Mouse (Mus musculus) heart, embryonic 13.5 days (tissue): ENCODE measurements at regions not wholly inside any gene's neighbourhood (a gene's known extent, or its start where the extent isn't known, plus 50 kb on each side); places are given as distances from the start of the nearest gene placed in this dataset.

ENCODE experiments used
- ATAC-seq: fragments of 200-750 bp; cut with Nextera tagmentation; 2 replicates; pipeline ENCODE4 v1.8.0; 2017; ENCODE audit warnings: moderate TSS enrichment; ENCODE audit not compliant: insufficient number of reproducible peaks, low FRiP score, low TSS enrichment; ENCODE audit errors: extremely low read depth
- H3K27ac ChIP-seq: fragments of 300-500 bp; sonication (generic); replicated peaks from 2 replicates; pipeline ENCODE4 v1.5.1; 2015; ENCODE audit warnings: moderate library complexity, mild to moderate bottlenecking, inconsistent platforms
- H3K27me3 ChIP-seq: fragments of 300-500 bp; sonication (generic); replicated peaks from 2 replicates; pipeline ENCODE4 v1.6.1; 2015; ENCODE audit warnings: mild to moderate bottlenecking, inconsistent platforms
- H3K36me3 ChIP-seq: fragments of 300-500 bp; sonication (generic); 2 replicates; pipeline ENCODE4 v1.6.1; 2015; ENCODE audit warnings: mild to moderate bottlenecking, inconsistent platforms
- H3K4me1 ChIP-seq: fragments of 300-500 bp; sonication (generic); 2 replicates; pipeline ENCODE4 v1.6.1; 2015; ENCODE audit warnings: inconsistent platforms
- H3K4me2 ChIP-seq: fragments of 300-500 bp; sonication (generic); 2 replicates; pipeline ENCODE4 v1.6.1; 2015; ENCODE audit warnings: inconsistent platforms, mild to moderate bottlenecking, moderate library complexity
- H3K4me3 ChIP-seq: fragments of 300-500 bp; sonication (generic); 2 replicates; pipeline ENCODE4 v1.5.1; 2015; ENCODE audit warnings: moderate library complexity, mild to moderate bottlenecking, inconsistent platforms
- H3K9ac ChIP-seq: fragments of 300-500 bp; sonication (generic); 2 replicates; pipeline ENCODE4 v1.6.1; 2015; ENCODE audit warnings: inconsistent platforms, mild to moderate bottlenecking, moderate library complexity
- H3K9me3 ChIP-seq: fragments of 300-500 bp; sonication (generic); 2 replicates; pipeline ENCODE4 v1.6.1; 2016; ENCODE audit warnings: inconsistent platforms
- WGBS: fragments of 180-500 bp; shearing (Covaris S2); methylation state at CpG from one replicate; pipeline ENCODE4 v1.1.7; 2015; ENCODE audit warnings: mixed read lengths; 5-methylcytosine and 5-hydroxymethylcytosine counted together

GRCm38 (mm10) chr13:54847764-54848183 is 58.6 kb downstream of the Tspan17 start:
- no peak overlapping the region for H3K27ac ChIP-seq
- no peak overlapping the region for H3K4me3 ChIP-seq
- no peaks in the 10 kb centered on the region for H3K4me1 ChIP-seq
- H3K9ac ChIP-seq: no peak overlapping the region
- H3K36me3 ChIP-seq: no peaks in the 10 kb centered on the region
- peaks cover 32% of the 10 kb centered on the region for H3K27me3 ChIP-seq
- no peak overlapping the region for H3K4me2 ChIP-seq
- no peak for ATAC-seq
- H3K9me3 ChIP-seq: no peaks in the 10 kb centered on the region
- WGBS: 41% methylated on average over 3 of the region's 3 CpGs

GRCm38 (mm10) chr13:54851131-54851530 is 62.0 kb downstream of the Tspan17 start:
- ATAC-seq: no peak
- no peak overlapping the region for H3K4me3 ChIP-seq
- no peaks in the 10 kb centered on the region for H3K36me3 ChIP-seq
- no peaks in the 10 kb centered on the region for H3K4me1 ChIP-seq
- H3K27ac ChIP-seq: no peak overlapping the region
- no peak overlapping the region for H3K4me2 ChIP-seq
- H3K27me3 ChIP-seq: peaks cover 42% of the 10 kb centered on the region
- no peak overlapping the region for H3K9ac ChIP-seq
- H3K9me3 ChIP-seq: no peaks in the 10 kb centered on the region
- 46% methylated on average over 4 of the region's 4 CpGs for WGBS

DNA sequence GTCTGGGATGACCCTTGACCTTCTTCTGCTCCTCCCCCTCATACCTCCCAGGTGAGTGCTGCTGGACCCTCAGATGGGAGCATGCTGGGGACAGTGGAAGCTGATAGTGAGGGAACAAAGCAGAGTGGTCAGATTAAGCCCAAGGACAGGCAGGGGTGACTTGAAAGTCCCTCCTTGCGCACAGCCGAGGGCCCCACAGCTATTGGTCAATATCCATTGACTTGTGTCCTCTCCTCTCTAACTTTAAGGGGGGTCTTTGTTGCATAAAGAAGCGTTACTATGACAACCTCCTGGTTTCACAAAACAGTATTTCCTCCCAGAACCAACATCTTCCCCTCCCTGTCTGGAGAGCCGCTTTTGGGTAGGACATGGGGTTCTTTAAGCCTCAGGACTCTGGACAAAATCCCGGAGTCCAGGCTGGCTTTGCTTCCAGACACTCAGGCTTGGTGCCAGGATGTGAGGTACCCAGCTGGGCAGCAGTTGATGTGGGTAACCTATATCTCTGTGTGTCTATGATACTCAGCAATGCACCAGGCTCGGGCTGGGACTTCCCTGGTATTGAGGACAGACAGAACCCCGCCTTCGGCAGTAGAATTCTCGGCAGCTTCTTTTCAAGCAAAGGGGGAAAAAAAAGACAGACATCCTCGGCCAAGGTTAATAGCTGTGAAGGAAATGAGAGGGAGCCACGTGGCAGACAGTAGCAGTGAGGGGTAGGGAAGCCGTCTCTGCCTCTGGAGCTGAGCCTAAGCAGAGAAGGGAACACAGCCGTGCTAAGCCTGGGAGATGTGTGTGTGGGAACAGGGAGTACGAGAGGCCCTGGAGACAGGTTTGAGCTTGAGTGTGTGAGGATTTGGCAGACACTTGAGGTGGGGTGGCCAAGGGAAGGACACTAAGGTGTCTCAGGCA is 66.4 kb downstream of the Tspan17 start:
- H3K9ac ChIP-seq: no peak overlapping the region
- H3K4me2 ChIP-seq: no peak overlapping the region
- peaks cover 36% of the 10 kb centered on the region for H3K27me3 ChIP-seq
- H3K9me3 ChIP-seq: no peaks in the 10 kb centered on the region
- no peaks in the 10 kb centered on the region for H3K4me1 ChIP-seq
- ATAC-seq: no peak
- no peaks in the 10 kb centered on the region for H3K36me3 ChIP-seq
- no peak overlapping the region for H3K4me3 ChIP-seq
- 58% methylated on average over 14 of the region's 14 CpGs for WGBS
- no peak overlapping the region for H3K27ac ChIP-seq

- ATAC-seq: no peak
These were observed 73.8 kb downstream of the Tspan17 start for GRCm38 (mm10) chr13:54862931-54863330.

GRCm38 (mm10) chr13:54864048-54864447 is 74.9 kb downstream of the Tspan17 start:
- no peak overlapping the region for H3K27ac ChIP-seq
- no peaks in the 10 kb centered on the region for H3K4me1 ChIP-seq
- H3K9me3 ChIP-seq: no peaks in the 10 kb centered on the region
- no peaks in the 10 kb centered on the region for H3K36me3 ChIP-seq
- H3K9ac ChIP-seq: no peak overlapping the region
- H3K4me2 ChIP-seq: no peak overlapping the region
- no peak overlapping the region for H3K4me3 ChIP-seq
- H3K27me3 ChIP-seq: peaks cover 34% of the 10 kb centered on the region
- ATAC-seq: no peak
- 42% methylated on average over 10 of the region's 10 CpGs for WGBS

More at GRCm38 (mm10) chr13:54862931-54863330, 73.8 kb downstream of the Tspan17 start:
- H3K4me1 ChIP-seq: no peaks in the 10 kb centered on the region
- no peak overlapping the region for H3K9ac ChIP-seq
- H3K9me3 ChIP-seq: no peaks in the 10 kb centered on the region
- H3K4me3 ChIP-seq: no peak overlapping the region
- no peak overlapping the region for H3K27ac ChIP-seq
- peaks cover 27% of the 10 kb centered on the region for H3K27me3 ChIP-seq
- H3K36me3 ChIP-seq: no peaks in the 10 kb centered on the region
- WGBS: 68% methylated on average over 4 of the region's 4 CpGs
- no peak overlapping the region for H3K4me2 ChIP-seq

DNA sequence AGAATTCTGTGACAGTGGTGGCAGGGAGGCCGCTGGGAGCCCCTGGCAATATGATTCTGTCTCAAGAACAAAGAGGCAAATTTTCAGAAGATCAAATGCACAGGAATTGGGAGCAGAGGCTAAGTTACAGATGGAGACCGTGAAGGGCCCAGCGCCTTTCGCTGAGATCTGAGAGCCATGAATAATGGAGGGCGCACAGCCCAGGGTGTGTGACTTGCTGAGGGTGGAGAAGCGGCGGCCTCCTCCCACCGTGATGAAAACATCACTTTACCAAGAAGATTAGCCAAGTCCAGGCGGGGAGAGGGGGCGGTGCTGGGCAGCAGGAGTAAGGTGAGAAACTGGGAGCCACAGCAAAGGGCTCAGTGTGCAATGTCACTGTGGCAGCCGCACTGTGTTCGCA is 77.2 kb upstream of the Unc5a start:
- Histone ChIP-seq H3K4me1 (no peaks in the 10 kb centered on the region), H3K9me3 (no peaks in the 10 kb centered on the region), H3K36me3 (no peaks in the 10 kb centered on the region), H3K27ac (no peak overlapping the region), H3K27me3 (peaks cover 93% of the 10 kb centered on the region), H3K9ac (no peak overlapping the region), H3K4me2 (no peak overlapping the region), H3K4me3 (no peak overlapping the region)
- 23% methylated on average over 12 of the region's 12 CpGs for WGBS
- no peak for ATAC-seq

- H3K9me3 ChIP-seq: no peaks in the 10 kb centered on the region
- WGBS: 54% methylated on average over 9 of the region's 9 CpGs
- no peaks in the 10 kb centered on the region for H3K4me1 ChIP-seq
- H3K36me3 ChIP-seq: no peaks in the 10 kb centered on the region
- H3K4me3 ChIP-seq: no peak overlapping the region
- no peak overlapping the region for H3K4me2 ChIP-seq
- H3K27me3 ChIP-seq: peaks cover 96% of the 10 kb centered on the region
- no peak overlapping the region for H3K27ac ChIP-seq
- no peak overlapping the region for H3K9ac ChIP-seq
- no peak for ATAC-seq
These were observed 75.3 kb upstream of the Unc5a start for GRCm38 (mm10) chr13:54873882-54874281.

DNA sequence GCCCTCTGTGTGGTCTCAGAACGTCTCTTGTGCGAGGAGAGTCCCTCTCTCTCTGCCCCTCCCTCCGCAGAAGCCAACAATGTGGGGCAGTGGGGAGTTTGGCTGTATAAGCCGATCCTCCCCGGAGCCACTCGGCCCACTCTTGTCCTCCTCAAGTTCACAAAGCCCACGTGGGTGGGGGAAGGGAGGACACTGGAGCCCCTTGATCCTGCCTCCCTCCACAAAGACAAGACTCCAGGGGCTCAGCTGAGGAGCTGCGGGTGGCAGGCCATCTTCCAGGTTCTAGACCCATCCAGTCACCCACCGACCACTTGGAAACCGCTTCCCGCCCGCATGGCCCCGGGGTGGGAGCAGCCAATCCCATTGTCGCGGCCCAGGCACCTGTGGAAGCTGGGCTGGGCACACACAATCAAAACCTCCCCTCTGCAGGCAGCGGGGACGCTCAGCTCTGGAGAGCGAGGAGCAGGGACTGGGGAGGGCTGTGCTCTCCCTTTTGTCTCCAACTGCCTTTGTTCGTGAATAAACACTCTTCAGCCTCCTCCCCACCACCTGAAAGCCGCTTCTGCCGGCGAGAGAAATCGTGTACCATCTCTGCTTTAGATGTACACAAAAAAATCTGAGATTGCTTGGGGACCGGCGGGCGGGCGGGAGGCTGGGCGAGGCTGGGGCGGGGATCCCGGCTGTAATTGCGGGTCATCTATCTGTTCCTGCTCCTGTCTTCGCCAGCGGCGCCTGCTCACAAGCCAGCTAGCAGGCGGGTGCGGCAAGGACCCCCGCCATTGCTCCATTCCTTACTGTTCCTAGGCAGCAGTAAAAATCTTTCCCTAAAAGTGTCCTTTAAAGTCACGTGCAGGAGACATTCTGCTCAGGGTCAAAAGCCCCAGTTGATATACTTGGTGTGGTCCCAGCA is 74.7 kb upstream of the Unc5a start:
- Histone ChIP-seq H3K9me3 (no peaks in the 10 kb centered on the region), H3K4me1 (no peaks in the 10 kb centered on the region), H3K27ac (no peak overlapping the region), H3K4me2 (peak overlapping the region; percentile 33; the same call in 1 of the 2 replicates), H3K27me3 (peaks cover 94% of the 10 kb centered on the region), H3K4me3 (no peak overlapping the region), H3K9ac (no peak overlapping the region), H3K36me3 (no peaks in the 10 kb centered on the region)
- 2% methylated on average over 38 of the region's 38 CpGs for WGBS
- no peak for ATAC-seq

DNA sequence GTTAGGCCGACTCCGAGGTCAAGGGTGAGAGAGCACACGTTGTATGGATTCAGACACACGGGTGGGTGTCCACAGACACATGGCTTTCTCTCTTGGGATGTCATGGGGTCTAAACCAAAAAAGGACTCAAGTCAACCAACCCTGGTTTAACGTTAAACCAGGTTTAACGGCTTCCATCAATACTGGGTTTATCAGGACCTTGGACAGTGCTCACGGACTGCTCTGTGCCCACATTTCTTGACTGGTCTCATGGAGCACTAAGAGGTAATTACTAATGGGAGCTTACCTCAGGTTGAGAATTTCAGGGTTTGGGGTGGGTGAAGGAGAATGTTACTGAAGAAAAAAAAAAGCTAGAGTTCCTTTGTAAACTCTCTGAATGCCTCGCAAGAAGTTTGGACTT is 72.7 kb upstream of the Unc5a start:
- no peak for ATAC-seq
- Histone ChIP-seq H3K4me3 (no peak overlapping the region), H3K36me3 (no peaks in the 10 kb centered on the region), H3K4me2 (no peak overlapping the region), H3K4me1 (no peaks in the 10 kb centered on the region), H3K9ac (no peak overlapping the region), H3K27ac (no peak overlapping the region), H3K27me3 (peaks cover 76% of the 10 kb centered on the region), H3K9me3 (no peaks in the 10 kb centered on the region)
- WGBS: 28% methylated on average over 8 of the region's 8 CpGs

DNA sequence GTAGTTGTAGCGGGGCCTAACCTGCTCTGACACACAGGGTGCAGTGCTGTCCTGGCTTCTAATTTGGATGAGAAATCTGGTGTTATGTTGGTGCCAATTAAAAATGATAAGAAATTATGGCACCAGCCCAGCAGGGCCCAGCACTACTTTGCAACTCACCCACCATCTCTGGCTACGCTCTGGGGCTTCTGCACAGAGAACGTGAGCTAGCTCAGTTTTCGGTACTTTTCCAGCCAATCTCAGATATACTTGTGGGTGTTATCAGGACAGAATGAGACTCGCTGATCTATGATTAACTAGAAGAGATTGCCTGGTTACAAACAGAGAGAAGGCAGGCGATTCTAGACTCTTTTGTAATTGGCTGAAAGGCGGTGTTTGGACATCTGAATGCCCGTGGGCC is 71.6 kb upstream of the Unc5a start:
- ATAC-seq: no peak
- Histone ChIP-seq H3K4me2 (no peak overlapping the region), H3K27me3 (peaks cover 70% of the 10 kb centered on the region), H3K27ac (no peak overlapping the region), H3K36me3 (no peaks in the 10 kb centered on the region), H3K4me3 (no peak overlapping the region), H3K4me1 (no peaks in the 10 kb centered on the region), H3K9ac (no peak overlapping the region), H3K9me3 (no peaks in the 10 kb centered on the region)
- WGBS: 76% methylated on average over 8 of the region's 8 CpGs

GRCm38 (mm10) chr13:54879325-54879724 is 69.9 kb upstream of the Unc5a start:
- Histone ChIP-seq H3K9ac (no peak overlapping the region), H3K4me2 (no peak overlapping the region), H3K36me3 (no peaks in the 10 kb centered on the region), H3K9me3 (no peaks in the 10 kb centered on the region), H3K27me3 (peaks cover 70% of the 10 kb centered on the region), H3K4me1 (0 out of 2 replicates have a peak, but pooled peaks cover 2% of the 10 kb centered on the region), H3K27ac (no peak overlapping the region), H3K4me3 (no peak overlapping the region)
- ATAC-seq: no peak
- WGBS: 70% methylated on average over 5 of the region's 5 CpGs
